Mouse (Mus musculus) left cerebral cortex, adult 2 months (tissue): ENCODE measurements around the gene Nr4a1. TPM values are rescaled to one million over a fixed set of nuclear protein-coding genes. Genes with fewer than 3 reads are reported as not detected.

ENCODE experiments used
- DNase-seq, 2 experiments: peaks; one replicate each; pipeline ENCODE4 v3.0.0; 2021 to 2022; ENCODE audit warnings: low spot score in 2 of 2, mixed read lengths in 1 of 2; ENCODE audit errors: extremely low spot score in 1 of 2
- H3K27ac ChIP-seq: fragments of 200-600 bp; 2 replicates; pipeline ENCODE4 v1.8.1; 2022
- H3K4me3 ChIP-seq: fragments of 200-600 bp; 2 replicates; pipeline ENCODE4 v1.8.1; 2022
- CTCF ChIP-seq: fragments of 200-600 bp; IDR thresholded peaks from 2 replicates; pipeline ENCODE4 v1.8.1; 2022; ENCODE audit warnings: antibody characterized with exemption, mild to moderate bottlenecking, moderate library complexity
- intact Hi-C: fragments of 180-260 bp; cut with DNase I; formaldehyde crosslinking; loops from one replicate; pipeline ENCODE4 v1.15.1; 2025
- total RNA-seq, 2 experiments: library from RNA; stranded (reverse); gene quantifications; 2 replicates each; pipeline ENCODE4 v1.2.3; 2021

The Nr4a1 gene
- total RNA-seq, 2 experiments from 2014 or later, result 155 to 210 TPM

GRCm38 (mm10) chr15:101234611-101235341 lies 19.3 kb upstream of the Nr4a1 start:
- intact Hi-C loops, result no loop called here

GRCm38 (mm10) chr15:101235342-101235698 lies 18.7 kb upstream of the Nr4a1 start:
- TF ChIP-seq CTCF, result no peak
- no peak for DNase-seq
- peak overlapping the region; percentile 96 for H3K27ac ChIP-seq
- intact Hi-C loops, result no loop called here
- H3K4me3 ChIP-seq, result peak overlapping the region; percentile 16; the same call in 1 of the 2 replicates

More at GRCm38 (mm10) chr15:101234611-101235341, 19.3 kb upstream of the Nr4a1 start:
- DNase-seq, result no peak
- Histone ChIP-seq H3K27ac (peak overlapping the region; percentile 96), H3K4me3 (no peak overlapping the region)
- TF ChIP-seq CTCF, result no peak

GRCm38 (mm10) chr15:101235728-101236327 lies 18.2 kb upstream of the Nr4a1 start:
- Histone ChIP-seq H3K4me3 (peak overlapping the region; percentile 19; the same call in 1 of the 2 replicates), H3K27ac (peak overlapping the region; percentile 96)
- DNase-seq, result peak; percentile 72 to 75
- no peak for TF ChIP-seq CTCF
- intact Hi-C loops, result loop anchor here (1.0 kb wide), 1 partner anchor 12 kb away; the partner anchor contains the start of gene Grasp

GRCm38 (mm10) chr15:101236878-101237277 lies 17.2 kb upstream of the Nr4a1 start:
- DNase-seq, result peak; percentile 56 to 60
- peak overlapping the region; percentile 96 for H3K27ac ChIP-seq
- H3K4me3 ChIP-seq, result no peak overlapping the region
- intact Hi-C loops, result loop anchor here (1.0 kb wide), 1 partner anchor 13 kb away; the partner anchor contains the start of gene Grasp
- TF ChIP-seq CTCF, result peak; percentile 77

- peak overlapping the region; percentile 13; the same call in 1 of the 2 replicates for H3K4me3 ChIP-seq
- TF ChIP-seq CTCF, result peak; percentile 69
- intact Hi-C loops, result loop anchor here (1.0 kb wide), 1 partner anchor 16 kb away; no protein-coding TSS in a partner anchor
- DNase-seq, result peak; percentile 78 to 82
- peak overlapping the region; percentile 89 for H3K27ac ChIP-seq
Observed at GRCm38 (mm10) chr15:101238885-101239511, 15.1 kb upstream of the Nr4a1 start.

GRCm38 (mm10) chr15:101239821-101240220 lies 14.2 kb upstream of the Nr4a1 start:
- no peak for DNase-seq
- intact Hi-C loops, result loop anchor here (1.0 kb wide), 3 partner anchors 17 to 75 kb away; no protein-coding TSS in a partner anchor
- no peak for TF ChIP-seq CTCF
- Histone ChIP-seq H3K27ac (peak overlapping the region; percentile 89), H3K4me3 (no peak overlapping the region)

GRCm38 (mm10) chr15:101240799-101241204 lies 13.3 kb upstream of the Nr4a1 start:
- peak overlapping the region; percentile 46 for H3K4me3 ChIP-seq
- peak; percentile 99 for TF ChIP-seq CTCF
- intact Hi-C loops, result loop anchor here (1.0 kb wide), 2 partner anchors 42 to 74 kb away; no protein-coding TSS in a partner anchor
- peak; percentile 89 to 91 for DNase-seq
- peak overlapping the region; percentile 84 for H3K27ac ChIP-seq

GRCm38 (mm10) chr15:101241236-101241635 lies 12.8 kb upstream of the Nr4a1 start:
- intact Hi-C loops, result no loop called here
- DNase-seq, result no peak
- Histone ChIP-seq H3K4me3 (peak overlapping the region; percentile 46), H3K27ac (peak overlapping the region; percentile 84)
- TF ChIP-seq CTCF, result no peak

- H3K27ac ChIP-seq, result no peak overlapping the region
- intact Hi-C loops, result no loop called here
- DNase-seq, result no peak
Observed at GRCm38 (mm10) chr15:101241853-101242252, 12.2 kb upstream of the Nr4a1 start.

GRCm38 (mm10) chr15:101242645-101243044 lies 11.4 kb upstream of the Nr4a1 start:
- intact Hi-C loops, result no loop called here
- DNase-seq, result no peak
- no peak overlapping the region for H3K4me3 ChIP-seq
- H3K27ac ChIP-seq, result no peak overlapping the region
- peak; percentile 24 for TF ChIP-seq CTCF

More at GRCm38 (mm10) chr15:101241853-101242252, 12.2 kb upstream of the Nr4a1 start:
- no peak for TF ChIP-seq CTCF
- no peak overlapping the region for H3K4me3 ChIP-seq

GRCm38 (mm10) chr15:101244012-101244411 lies 10.1 kb upstream of the Nr4a1 start:
- intact Hi-C loops, result no loop called here
- DNase-seq, result no peak
- no peak for TF ChIP-seq CTCF
- H3K27ac ChIP-seq, result no peak overlapping the region
- H3K4me3 ChIP-seq, result no peak overlapping the region
